Mouse (Mus musculus) ES-CJ7 (cell line): ENCODE results near the gene Cyp2w1.

Experiments used
- DNase-seq: peaks from one replicate; pipeline ENCODE4 v3.0.0; 2011; ENCODE audit warnings: low read depth, low spot score

Cyp2w1 gene

GRCm38 (mm10) chr5:139364911-139365571, 12.6 kb downstream of the Cyp2w1 start:
- DNase-seq = no peak

GRCm38 (mm10) chr5:139365827-139366226, 13.4 kb downstream of the Cyp2w1 start:
- peak; percentile 19 for DNase-seq

- no peak for DNase-seq
Observed at GRCm38 (mm10) chr5:139366484-139366883, 14.1 kb downstream of the Cyp2w1 start.

GRCm38 (mm10) chr5:139367884-139368458, 15.6 kb downstream of the Cyp2w1 start:
- no peak for DNase-seq

GRCm38 (mm10) chr5:139368638-139369320, 16.4 kb downstream of the Cyp2w1 start:
- no peak for DNase-seq

- DNase-seq = no peak
Observed at GRCm38 (mm10) chr5:139370336-139370735, 17.9 kb downstream of the Cyp2w1 start.

GRCm38 (mm10) chr5:139371118-139371517, 18.7 kb downstream of the Cyp2w1 start:
- no peak for DNase-seq

GRCm38 (mm10) chr5:139371631-139372401, 19.4 kb downstream of the Cyp2w1 start:
- DNase-seq = peak; percentile 95

- no peak for DNase-seq
Observed at GRCm38 (mm10) chr5:139373126-139373525, 20.7 kb downstream of the Cyp2w1 start.

GRCm38 (mm10) chr5:139373889-139374444, 21.6 kb downstream of the Cyp2w1 start:
- no peak for DNase-seq

- peak; percentile 51 for DNase-seq
Observed at GRCm38 (mm10) chr5:139374841-139375240, 22.4 kb downstream of the Cyp2w1 start.

- DNase-seq = no peak
Observed at GRCm38 (mm10) chr5:139377468-139378270, 25.3 kb downstream of the Cyp2w1 start, which contains the start of gene Gpr146. Gpr146 (plus strand) TSS chr5:139377697.

GRCm38 (mm10) chr5:139378271-139378556, 25.8 kb downstream of the Cyp2w1 start:
- no peak for DNase-seq

- no peak for DNase-seq
Observed at GRCm38 (mm10) chr5:139378986-139379629, 26.7 kb downstream of the Cyp2w1 start.

- no peak for DNase-seq
Observed at GRCm38 (mm10) chr5:139379771-139380384, 27.5 kb downstream of the Cyp2w1 start.

GRCm38 (mm10) chr5:139380385-139381248, 28.2 kb downstream of the Cyp2w1 start:
- peak; percentile 82 for DNase-seq

- DNase-seq = no peak
Observed at GRCm38 (mm10) chr5:139381586-139382513, 29.4 kb downstream of the Cyp2w1 start.

- no peak for DNase-seq
Observed at GRCm38 (mm10) chr5:139382760-139383159, 30.3 kb downstream of the Cyp2w1 start.
